Mouse (Mus musculus) embryonic fibroblast, embryonic 13.5 days (primary cell): ENCODE measurements at regions not wholly inside any gene's neighbourhood (a gene's known extent, or its start where the extent isn't known, plus 50 kb on each side); places are given as distances from the start of the nearest gene placed in this dataset.

ENCODE experiments used
- H3K27ac ChIP-seq: 2 replicates; pipeline ENCODE4 v1.5.1; 2012; ENCODE audit warnings: low read length, control low read depth, inconsistent platforms; ENCODE audit not compliant: insufficient read depth
- H3K4me1 ChIP-seq: 2 replicates; pipeline ENCODE4 v1.6.1; 2011; ENCODE audit warnings: low read length; ENCODE audit not compliant: control insufficient read depth, insufficient read depth
- H3K4me3 ChIP-seq: 2 replicates; pipeline ENCODE4 v1.5.1; 2011; ENCODE audit warnings: mild to moderate bottlenecking, control low read depth, low read length; ENCODE audit not compliant: insufficient read depth
- CTCF ChIP-seq: IDR thresholded peaks from 2 replicates; pipeline ENCODE4 v1.5.1; 2011; ENCODE audit warnings: mild to moderate bottlenecking, control low read depth, low read length, moderate library complexity, borderline replicate concordance; ENCODE audit not compliant: insufficient read depth
- POLR2A ChIP-seq: IDR thresholded peaks from 2 replicates; pipeline ENCODE4 v1.6.1; 2011; ENCODE audit warnings: low read depth, mild to moderate bottlenecking, control low read depth, low read length, moderate library complexity

GRCm38 (mm10) chr14:46670221-46671046 lies 89.9 kb upstream of the Cdkn3 start:
- TF ChIP-seq POLR2A (no peak), CTCF (no peak)
- H3K27ac ChIP-seq: 0 out of 2 replicates have a peak overlapping the region, but pooled peaks have one; percentile 25

DNA sequence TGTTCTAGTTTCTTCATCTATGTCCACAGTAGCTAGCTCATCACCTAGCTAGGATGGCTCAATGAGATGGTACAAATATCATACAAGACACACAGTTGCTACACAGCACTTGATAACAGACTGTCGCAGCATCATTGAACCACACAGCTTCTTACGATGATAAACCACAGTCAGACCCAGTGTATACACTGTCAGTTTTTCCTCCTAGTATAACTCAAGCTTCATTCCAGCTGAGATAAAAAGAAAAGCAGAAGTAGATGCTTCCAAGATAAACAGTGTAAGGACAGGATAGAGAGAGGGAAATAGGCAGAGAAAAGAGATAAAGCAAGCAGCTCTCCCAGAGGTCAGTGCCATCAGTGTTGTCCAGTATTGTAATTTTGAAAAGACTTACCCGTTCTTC lies 92.1 kb upstream of the Cdkn3 start:
- TF ChIP-seq POLR2A: no peak
- no peak for TF ChIP-seq CTCF
- no peaks in the 10 kb centered on the region for H3K4me1 ChIP-seq
- no peak overlapping the region for H3K4me3 ChIP-seq
- H3K27ac ChIP-seq: no peak overlapping the region

More at GRCm38 (mm10) chr14:46670221-46671046, 89.9 kb upstream of the Cdkn3 start:
- Histone ChIP-seq H3K4me3 (no peak overlapping the region), H3K4me1 (no peaks in the 10 kb centered on the region)

GRCm38 (mm10) chr14:46664305-46664704 lies 96.0 kb upstream of the Cdkn3 start:
- Histone ChIP-seq H3K4me3 (no peak overlapping the region), H3K4me1 (peaks cover 5% of the 10 kb centered on the region), H3K27ac (no peak overlapping the region)
- TF ChIP-seq POLR2A: no peak
- no peak for TF ChIP-seq CTCF

DNA sequence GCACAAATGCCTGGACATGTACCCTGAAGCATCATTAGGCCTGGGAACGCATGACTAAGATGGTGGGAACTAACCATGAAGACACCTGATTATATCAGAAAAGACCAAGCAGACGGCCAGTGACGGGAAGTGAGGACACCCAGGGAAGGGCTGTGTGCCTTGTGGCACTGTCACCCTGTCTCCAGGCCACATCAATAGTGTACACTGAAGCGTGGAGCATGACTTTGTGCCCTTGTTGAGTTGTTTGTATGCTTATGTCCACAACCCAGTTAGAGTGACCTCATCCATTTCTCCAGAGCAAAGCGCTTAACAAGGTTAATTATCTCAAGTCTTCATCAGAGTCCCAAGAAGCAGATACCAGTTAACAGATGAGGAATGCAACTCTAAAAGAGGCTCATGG lies 96.8 kb upstream of the Cdkn3 start:
- TF ChIP-seq CTCF (no peak), POLR2A (no peak)
- Histone ChIP-seq H3K4me1 (peaks cover 5% of the 10 kb centered on the region), H3K4me3 (no peak overlapping the region), H3K27ac (no peak overlapping the region)

DNA sequence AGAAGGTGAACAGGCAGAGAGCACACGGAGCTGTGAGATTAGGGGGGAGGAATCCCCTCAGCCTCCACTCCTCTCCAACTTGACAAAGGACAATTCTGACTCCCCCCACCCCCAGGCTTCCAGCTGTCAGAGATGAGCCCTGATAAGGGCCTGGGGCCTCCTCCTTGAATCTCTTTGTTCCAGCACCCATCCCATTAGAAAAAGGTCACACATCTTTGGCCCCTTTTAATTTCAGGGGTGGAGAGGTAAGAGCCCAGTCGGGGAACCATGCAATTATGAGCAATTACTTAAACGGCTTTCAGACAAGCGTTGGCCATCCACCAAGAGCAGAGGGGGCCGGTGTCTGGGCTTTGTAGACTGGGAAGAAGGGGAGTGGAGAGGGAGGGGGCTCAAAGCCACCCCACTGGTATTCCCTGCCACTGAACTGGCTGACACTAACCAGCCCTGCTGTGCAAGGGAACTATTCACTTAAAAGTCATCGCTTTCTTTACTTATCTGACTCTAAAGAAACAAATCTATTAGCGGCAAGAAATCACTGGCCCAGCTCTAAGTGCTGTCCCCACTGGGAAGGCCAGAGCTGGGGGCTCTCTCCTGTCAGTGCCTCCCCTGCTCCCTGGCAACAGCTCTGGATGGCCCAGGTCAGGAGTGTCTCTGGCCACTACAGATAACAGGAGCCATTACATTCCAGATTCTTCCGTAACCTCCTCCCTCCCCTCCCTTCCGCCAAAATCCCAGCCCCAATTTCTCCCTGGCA lies 98.4 kb upstream of the Cdkn3 start:
- Histone ChIP-seq H3K4me3 (no peak overlapping the region), H3K27ac (no peak overlapping the region), H3K4me1 (peaks cover 5% of the 10 kb centered on the region)
- TF ChIP-seq POLR2A: no peak

GRCm38 (mm10) chr14:46661118-46661791 lies 99.1 kb upstream of the Cdkn3 start:
- Histone ChIP-seq H3K4me1 (peaks cover 5% of the 10 kb centered on the region), H3K27ac (peak overlapping the region; percentile 55; the same call in 1 of the 2 replicates), H3K4me3 (no peak overlapping the region)
- TF ChIP-seq CTCF (no peak), POLR2A (no peak)

GRCm38 (mm10) chr14:46659365-46659764 lies 101.0 kb upstream of the Cdkn3 start:
- no peak for TF ChIP-seq POLR2A
- TF ChIP-seq CTCF: no peak
- Histone ChIP-seq H3K27ac (no peak overlapping the region), H3K4me1 (peaks cover 5% of the 10 kb centered on the region), H3K4me3 (no peak overlapping the region)

DNA sequence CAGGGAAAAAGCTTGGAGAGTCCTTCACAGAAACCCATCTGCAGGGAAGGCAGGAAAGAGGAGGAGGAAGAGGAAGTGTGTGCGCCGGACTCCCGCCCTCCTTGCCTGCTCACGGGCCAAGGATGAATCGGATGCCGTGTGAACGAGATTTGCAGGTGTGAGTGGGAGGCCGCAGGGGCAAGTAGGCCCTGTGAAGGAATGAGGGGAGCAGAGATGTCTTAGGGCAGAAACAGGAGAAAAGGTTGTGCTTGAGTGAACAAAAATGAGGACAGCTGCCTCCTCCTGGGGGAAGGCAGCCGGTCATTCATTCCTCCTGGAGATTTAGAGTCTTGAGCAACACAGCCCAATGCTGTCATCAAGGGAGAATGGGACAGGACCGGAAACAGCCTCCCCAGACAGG lies 104.1 kb upstream of the Cdkn3 start:
- Histone ChIP-seq H3K4me3 (no peak overlapping the region), H3K4me1 (peaks cover 2% of the 10 kb centered on the region; the same call in 1 of the 2 replicates), H3K27ac (no peak overlapping the region)
- no peak for TF ChIP-seq CTCF
- TF ChIP-seq POLR2A: no peak

GRCm38 (mm10) chr14:46647319-46647974 lies 112.9 kb upstream of the Cdkn3 start:
- H3K4me3 ChIP-seq: no peak overlapping the region
- TF ChIP-seq POLR2A (no peak), CTCF (no peak)
- H3K27ac ChIP-seq: no peak overlapping the region
- H3K4me1 ChIP-seq: no peaks in the 10 kb centered on the region
